Mouse (Mus musculus) megakaryocyte progenitor cell, adult 5-6 weeks (primary cell): ENCODE measurements around the gene Sncb. TPM values are rescaled to one million over a fixed set of nuclear protein-coding genes. Genes with fewer than 3 reads are reported as not detected.
A peak's percentile ranks its signal among the peaks of the same experiment; 100 is the strongest.

Experiments used
- ATAC-seq: replicated peaks from 2 replicates; pipeline ENCODE4 v1.8.0; 2016; ENCODE audit warnings: mild to moderate bottlenecking, moderate TSS enrichment, inconsistent platforms; ENCODE audit not compliant: poor library complexity
- total RNA-seq, 2 experiments: library from RNA; stranded (forward) in 1 of 2; stranded (reverse) in 1 of 2; fragments of 157-497, 149-512 nt in 1 of 2; fragments of 200-1000 nt in 1 of 2; gene quantifications; 2 replicates each; pipeline versions ENCODE4 v1.2.3 to v1.2.4; 2015 to 2017

Sncb gene
- total RNA-seq, 2 experiments from 2014 or later, result not detected

- no peak for ATAC-seq
Observed at GRCm38 (mm10) chr13:54749864-54750411, 16.5 kb downstream of the Sncb start, which contains the start of gene Gprin1. Gene Gprin1 (minus strand): TSS chr13:54749874.

GRCm38 (mm10) chr13:54749061-54749863 lies 17.1 kb downstream of the Sncb start:
- peak; percentile 55; the same call in 1 of the 2 replicates for ATAC-seq

- ATAC-seq, result no peak
Observed at GRCm38 (mm10) chr13:54748721-54749060, 17.7 kb downstream of the Sncb start.

GRCm38 (mm10) chr13:54748190-54748589 lies 18.2 kb downstream of the Sncb start:
- no peak for ATAC-seq

GRCm38 (mm10) chr13:54746896-54747295 lies 19.5 kb downstream of the Sncb start:
- ATAC-seq, result no peak

GRCm38 (mm10) chr13:54746110-54746509 lies 20.3 kb downstream of the Sncb start:
- no peak for ATAC-seq

GRCm38 (mm10) chr13:54738213-54738601 lies 28.2 kb downstream of the Sncb start:
- ATAC-seq, result no peak

- no peak for ATAC-seq
Observed at GRCm38 (mm10) chr13:54737488-54738212, 28.7 kb downstream of the Sncb start.

GRCm38 (mm10) chr13:54736931-54737330 lies 29.5 kb downstream of the Sncb start:
- ATAC-seq, result no peak

- no peak for ATAC-seq
Observed at GRCm38 (mm10) chr13:54726131-54726530, 40.3 kb downstream of the Sncb start.

- ATAC-seq, result no peak
Observed at GRCm38 (mm10) chr13:54723143-54723542, 43.3 kb downstream of the Sncb start.

GRCm38 (mm10) chr13:54716916-54717315 lies 49.5 kb downstream of the Sncb start:
- ATAC-seq, result peak; percentile 60; the same call in 1 of the 2 replicates

- no peak for ATAC-seq
Observed at GRCm38 (mm10) chr13:54714996-54715395, 51.4 kb downstream of the Sncb start.

- ATAC-seq, result no peak
Observed at GRCm38 (mm10) chr13:54714393-54714792, 52.0 kb downstream of the Sncb start.

GRCm38 (mm10) chr13:54710866-54711265 lies 55.5 kb downstream of the Sncb start:
- ATAC-seq, result no peak

Other genes starting within 250 kb of the Sncb start
- 56.2 and 56.5 TPM in 2 replicates for gene 4833439L19Rik, start 201.2 kb downstream of the Sncb start, total RNA-seq (2015)
- gene 4833439L19Rik, start 201.2 kb downstream of the Sncb start, total RNA-seq (2017), result 30.0 and 37.5 TPM in 2 replicates
- gene Arl10, start 191.6 kb downstream of the Sncb start, total RNA-seq (2015), result 9.7 and 15.7 TPM in 2 replicates
- 9.5 and 14.0 TPM in 2 replicates for gene Arl10, start 191.6 kb downstream of the Sncb start, total RNA-seq (2017)
- gene Nop16, start 176.5 kb downstream of the Sncb start, total RNA-seq (2015), result 54.2 and 59.3 TPM in 2 replicates
- gene Nop16, start 176.5 kb downstream of the Sncb start, total RNA-seq (2017), result 69.7 and 104 TPM in 2 replicates
- gene Higd2a, start 176.4 kb downstream of the Sncb start, total RNA-seq (2015), result 101 and 120 TPM in 2 replicates
- gene Higd2a, start 176.4 kb downstream of the Sncb start, total RNA-seq (2017), result 51.6 and 87.6 TPM in 2 replicates
- 4.2 and 6.1 TPM in 2 replicates for gene Cltb, start 155.3 kb downstream of the Sncb start, total RNA-seq (2015)
- 11.0 and 13.1 TPM in 2 replicates for gene Cltb, start 155.3 kb downstream of the Sncb start, total RNA-seq (2017)
- gene Faf2, start 144.8 kb downstream of the Sncb start, total RNA-seq (2015), result 40.8 and 43.9 TPM in 2 replicates
- gene Faf2, start 144.8 kb downstream of the Sncb start, total RNA-seq (2017), result 37.4 and 38.6 TPM in 2 replicates
- gene Rnf44, start 72.7 kb downstream of the Sncb start, total RNA-seq (2015), result 47.2 and 49.6 TPM in 2 replicates
- 16.8 and 19.4 TPM in 2 replicates for gene Rnf44, start 72.7 kb downstream of the Sncb start, total RNA-seq (2017)
- gene Cdhr2, start 65.1 kb downstream of the Sncb start, total RNA-seq (2015), result not detected in 2 replicates
- not detected in 2 replicates for gene Cdhr2, start 65.1 kb downstream of the Sncb start, total RNA-seq (2017)
- gene Gprin1, start 16.7 kb downstream of the Sncb start, total RNA-seq (2015), result not detected in 2 replicates
- not detected in 2 replicates for gene Gprin1, start 16.7 kb downstream of the Sncb start, total RNA-seq (2017)
- not detected in 2 replicates for gene Eif4e1b, start 17.4 kb upstream of the Sncb start, total RNA-seq (2015)
- not detected in 2 replicates for gene Eif4e1b, start 17.4 kb upstream of the Sncb start, total RNA-seq (2017)
- gene Tspan17, start 22.8 kb upstream of the Sncb start, total RNA-seq (2015), result 0.30 and 0.73 TPM in 2 replicates
- 0.71 and 3.0 TPM in 2 replicates for gene Tspan17, start 22.8 kb upstream of the Sncb start, total RNA-seq (2017)
- 0.59 and 0.64 TPM in 2 replicates for gene Unc5a, start 182.8 kb upstream of the Sncb start, total RNA-seq (2015)
- gene Unc5a, start 182.8 kb upstream of the Sncb start, total RNA-seq (2017), result 0.04 and 0.51 TPM in 2 replicates